Mouse (Mus musculus): ENCODE data around the gene Mtif2. TPM values are rescaled to one million over a fixed set of nuclear protein-coding genes. Genes with fewer than 3 reads are reported as not detected.

Mtif2 gene
- total RNA-seq (2023): 10 to 100 TPM in 1 of 2 experiments, 1 to 10 TPM in 1; 9.3 to 14.7 TPM

GRCm38 (mm10) chr11:29525988-29526794, at the start of gene Mtif2:
Gene Mtif2 (plus strand): TSS chr11:29526408.

DNA sequence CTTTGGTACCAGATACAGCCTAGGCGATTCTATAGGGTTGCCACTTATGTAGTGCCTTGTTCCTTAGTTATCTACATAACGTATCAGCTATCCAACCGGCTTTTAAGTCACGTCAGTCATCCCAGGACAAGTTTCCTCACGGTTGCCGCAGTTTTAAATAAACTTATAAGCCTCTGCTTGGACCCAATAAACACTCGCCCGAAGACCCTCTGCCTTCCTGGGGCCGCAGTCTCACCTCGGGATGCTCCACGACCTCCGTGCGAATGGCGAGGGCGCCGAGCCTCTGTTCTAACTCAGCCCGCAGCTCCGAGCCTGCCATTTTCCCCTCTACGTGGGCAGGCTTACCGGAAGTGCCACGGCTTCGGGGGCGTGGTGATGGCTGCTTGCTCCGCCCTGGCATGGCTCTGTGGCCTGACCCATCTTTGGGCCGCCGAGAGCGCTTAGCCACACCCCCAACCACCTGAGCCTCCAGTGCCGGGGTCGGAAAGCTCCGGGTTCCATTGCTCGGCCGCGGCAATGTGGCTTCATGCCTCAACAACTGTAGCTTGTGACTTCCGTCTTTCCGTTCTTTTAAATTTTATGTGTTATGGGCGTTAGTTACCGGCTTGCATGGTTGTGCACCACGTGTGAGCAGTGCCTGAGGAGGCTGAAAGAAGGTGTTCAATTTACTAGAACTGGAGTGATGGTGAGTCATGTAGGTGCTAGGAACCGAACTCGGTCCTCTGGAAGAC, 11.4 kb upstream of the Mtif2 start, which contains the start of gene Prorsd1:
TSS of gene Prorsd1 (minus strand) at position 352 of the 731 bp plus-strand sequence.

DNA sequence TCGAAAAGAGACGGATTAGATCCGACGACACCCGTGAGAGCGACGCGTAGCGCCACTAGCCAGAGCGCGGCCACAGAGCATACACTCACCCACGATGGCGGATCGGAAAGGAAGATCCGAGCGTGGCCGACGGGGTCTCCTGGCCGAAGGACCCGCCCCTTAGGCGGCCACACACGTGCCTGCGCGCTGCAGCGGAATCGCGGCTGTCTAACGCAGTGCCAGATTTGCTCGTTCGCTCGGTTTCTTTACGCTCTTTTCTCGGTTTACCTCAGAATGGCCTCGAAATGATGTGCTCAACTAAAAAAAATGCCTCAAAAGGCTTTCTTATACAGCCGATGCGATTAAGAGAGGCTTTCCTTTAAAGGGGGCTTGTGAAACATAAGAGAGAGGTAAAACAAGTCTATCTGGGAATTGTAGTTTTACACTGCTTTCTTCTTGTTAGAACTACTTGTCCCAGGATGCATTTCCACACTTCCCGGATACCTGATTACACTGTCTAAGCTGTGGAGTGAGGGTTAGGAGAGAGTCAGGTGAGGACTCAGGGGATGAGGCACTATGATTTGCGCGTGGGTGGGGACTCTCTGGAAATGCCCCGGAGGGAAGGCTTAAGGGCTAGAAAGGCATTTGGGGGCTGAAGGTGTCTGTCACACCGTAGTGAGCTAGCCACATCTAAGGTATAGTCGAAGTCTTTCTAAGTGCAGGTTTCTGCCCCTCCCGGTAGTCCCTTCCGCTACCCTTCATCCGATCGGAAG, 21.7 kb downstream of the Mtif2 start, which contains the start of the genes Clhc1 and Rps27a:
TSS of gene Clhc1 (plus strand) at position 199 of the 752 bp plus-strand sequence.
TSS of gene Rps27a (minus strand) at position 358 of the 752 bp plus-strand sequence.

Other genes with a start within 250 kb of the Mtif2 start
- 10 to 100 TPM; 25.5 to 39.0 TPM for gene Ccdc88a, start 152.8 kb upstream of the Mtif2 start, total RNA-seq (2023)
- gene Prorsd1, start 11.4 kb upstream of the Mtif2 start, total RNA-seq (2023): 10 to 100 TPM; 16.3 to 21.3 TPM
- under 1 TPM in 1 of 2 experiments, not detected in 1; 0.31 TPM for gene Clhc1, start 21.5 kb downstream of the Mtif2 start, total RNA-seq (2023)
- gene Rps27a, start 21.7 kb downstream of the Mtif2 start, total RNA-seq (2023): 100 to 1,000 TPM; 888 to 898 TPM
- gene Rtn4, start 166.5 kb downstream of the Mtif2 start, total RNA-seq (2023): 100 to 1,000 TPM; 105 to 112 TPM